Mouse (Mus musculus) CH12.LX (cell line): ENCODE measurements at regions not wholly inside any gene's neighbourhood (a gene's known extent, or its start where the extent isn't known, plus 50 kb on each side); places are given as distances from the start of the nearest gene placed in this dataset.

Experiments used
- DNase-seq: peaks from one replicate; pipeline ENCODE4 v3.0.0-alpha.2; 2013; ENCODE audit errors: extremely low read depth
- H3K27ac ChIP-seq: 2 replicates; pipeline ENCODE4 v1.5.1; 2012; ENCODE audit warnings: low read depth, mild to moderate bottlenecking, control low read depth, moderate library complexity; ENCODE audit not compliant: insufficient read depth
- H3K27me3 ChIP-seq: replicated peaks from 2 replicates; pipeline ENCODE3; 2012; ENCODE audit warnings: inconsistent platforms
- H3K36me3 ChIP-seq, 2 experiments: replicated peaks in 1 of 2; 2 replicates each; pipeline versions ENCODE3 to v1.6.1; 2012; ENCODE audit warnings: inconsistent platforms in 1 of 2, low read length in 1 of 2, mild to moderate bottlenecking in 1 of 2, mixed read lengths in 1 of 2, moderate library complexity in 1 of 2; ENCODE audit not compliant: control insufficient read depth in 1 of 2, insufficient read depth in 1 of 2
- H3K4me1 ChIP-seq, 2 experiments: 2 replicates each; pipeline ENCODE4 v1.6.1; 2012; ENCODE audit warnings: inconsistent platforms in 1 of 2, moderate library complexity in 1 of 2; ENCODE audit not compliant: insufficient read depth in 2 of 2, control insufficient read depth in 1 of 2
- H3K4me2 ChIP-seq: 2 replicates; pipeline ENCODE4 v1.6.1; 2012; ENCODE audit warnings: low read depth, mild to moderate bottlenecking, control low read depth; ENCODE audit not compliant: poor library complexity, insufficient read depth, severe bottlenecking
- H3K4me3 ChIP-seq, 3 experiments: fragments of 150-350 bp in 1 of 3; sonication (generic) in 1 of 3; replicated peaks in 1 of 3; 2 replicates each; pipeline versions ENCODE3 to v1.5.1; 2011 to 2012; ENCODE audit warnings: low read depth in 2 of 3, low read length in 2 of 3, mild to moderate bottlenecking in 2 of 3, moderate library complexity in 2 of 3, control low read depth in 1 of 3, improper control_type of control experiment in 1 of 3, inconsistent platforms in 1 of 3, mixed read lengths in 1 of 3; ENCODE audit not compliant: poor library complexity in 1 of 3
- H3K79me2 ChIP-seq: replicated peaks from 2 replicates; pipeline ENCODE4 v1.6.1; 2012; ENCODE audit warnings: mild to moderate bottlenecking, moderate library complexity; ENCODE audit not compliant: control insufficient read depth, poor library complexity, insufficient read depth, severe bottlenecking; ENCODE audit errors: extremely low read depth
- H3K9ac ChIP-seq: 2 replicates; pipeline ENCODE4 v1.6.1; 2012; ENCODE audit warnings: low read depth, mild to moderate bottlenecking, control low read depth, moderate library complexity; ENCODE audit not compliant: insufficient read depth
- H3K9me3 ChIP-seq: replicated peaks from 2 replicates; pipeline ENCODE3; 2012; ENCODE audit warnings: low read length, inconsistent platforms, mixed read lengths
- BHLHE40 ChIP-seq: IDR thresholded peaks from 2 replicates; pipeline ENCODE4 v1.6.1; 2011; ENCODE audit warnings: mild to moderate bottlenecking, low read depth, low read length, improper control_type of control experiment
- CHD1 ChIP-seq: IDR thresholded peaks from 2 replicates; pipeline ENCODE4 v1.6.1; 2012; ENCODE audit warnings: low read depth, low read length, improper control_type of control experiment, inconsistent platforms
- CHD2 ChIP-seq: IDR thresholded peaks from 2 replicates; pipeline ENCODE4 v1.6.1; 2011; ENCODE audit warnings: low read length, improper control_type of control experiment
- EP300 ChIP-seq: IDR thresholded peaks from 2 replicates; pipeline ENCODE4 v1.6.1; 2011; ENCODE audit warnings: low read length, improper control_type of control experiment
- HCFC1 ChIP-seq: IDR thresholded peaks from 2 replicates; pipeline ENCODE4 v1.6.1; 2012; ENCODE audit warnings: low read depth, mild to moderate bottlenecking, inconsistent platforms, low read length, improper control_type of control experiment
- IRF4 ChIP-seq: IDR thresholded peaks from 2 replicates; pipeline ENCODE4 v1.6.1; 2014; ENCODE audit warnings: low read depth, mild to moderate bottlenecking, inconsistent platforms, low read length, improper control_type of control experiment
- JUN ChIP-seq: IDR thresholded peaks from 2 replicates; pipeline ENCODE4 v1.6.1; 2011; ENCODE audit warnings: low read depth, mild to moderate bottlenecking, low read length, improper control_type of control experiment, moderate library complexity; ENCODE audit not compliant: insufficient read depth
- JUND ChIP-seq: conservative IDR thresholded peaks from 2 replicates; pipeline ENCODE4 v1.6.1; 2011; ENCODE audit warnings: low read depth, low read length, improper control_type of control experiment
- MAFK ChIP-seq: IDR thresholded peaks from 2 replicates; pipeline ENCODE4 v1.6.1; 2011; ENCODE audit warnings: low read length, improper control_type of control experiment; ENCODE audit not compliant: insufficient replicate concordance
- MAX ChIP-seq: IDR thresholded peaks from 2 replicates; pipeline ENCODE4 v1.6.1; 2011; ENCODE audit warnings: low read length, improper control_type of control experiment
- MEF2A ChIP-seq: IDR thresholded peaks from 2 replicates; pipeline ENCODE4 v1.6.1; 2014; ENCODE audit warnings: low read depth, mild to moderate bottlenecking, inconsistent platforms, low read length, improper control_type of control experiment, borderline replicate concordance
- NELFE ChIP-seq: IDR thresholded peaks from 2 replicates; pipeline ENCODE4 v1.6.1; 2011; ENCODE audit warnings: low read depth, low read length, improper control_type of control experiment
- POLR2A ChIP-seq: IDR thresholded peaks from 2 replicates; pipeline ENCODE4 v1.6.1; 2011; ENCODE audit warnings: low read depth, mild to moderate bottlenecking, improper control_type of control experiment, low read length
- RCOR1 ChIP-seq: conservative IDR thresholded peaks from 2 replicates; pipeline ENCODE4 v1.6.1; 2012; ENCODE audit warnings: low read depth, mild to moderate bottlenecking, inconsistent platforms, low read length, improper control_type of control experiment
- SIN3A ChIP-seq: IDR thresholded peaks from 2 replicates; pipeline ENCODE4 v1.6.1; 2012; ENCODE audit warnings: low read length, improper control_type of control experiment, inconsistent platforms
- TBP ChIP-seq: conservative IDR thresholded peaks from 2 replicates; pipeline ENCODE4 v1.6.1; 2011; ENCODE audit warnings: low read depth, low read length, improper control_type of control experiment
- TCF12 ChIP-seq: IDR thresholded peaks from 2 replicates; pipeline ENCODE4 v1.6.1; 2014; ENCODE audit warnings: low read depth, mild to moderate bottlenecking, inconsistent platforms, low read length, improper control_type of control experiment
- UBTF ChIP-seq: IDR thresholded peaks from 2 replicates; pipeline ENCODE4 v1.6.1; 2012; ENCODE audit warnings: low read depth, mild to moderate bottlenecking, inconsistent platforms, low read length, improper control_type of control experiment, moderate library complexity
- dilution Hi-C: fragments of 300-500 bp; cut with MboI; formaldehyde crosslinking; loops from 2 replicates; pipeline ENCODE4 v1.14.3; 2020; ENCODE audit warnings: low sequenced_read_pairs; ENCODE audit not compliant: extremely low pct_unique_long_range_greater_than_20kb, extremely low pct_ligation_motif_present
- in situ Hi-C: fragments of 300-500 bp; cut with MboI; formaldehyde crosslinking; loops from 3 replicates; pipeline ENCODE4 v1.14.3; 2019; ENCODE audit warnings: low sequenced_read_pairs, low pct_ligation_motif_present, low pct_unique_long_range_greater_than_20kb, mixed read lengths

GRCm38 (mm10) chr13:54880204-54880603, 69.0 kb upstream of the Unc5a start:
- dilution Hi-C loops (no loop called here), in situ Hi-C loops (loop anchor here (10.0 kb wide), 1 partner anchor 155 kb away; no protein-coding TSS in a partner anchor)
- peaks cover 4% of the 10 kb centered on the region for H3K9me3 ChIP-seq
- no peak overlapping the region for H3K9ac ChIP-seq
- no peak overlapping the region for H3K4me3 ChIP-seq
- no peak overlapping the region for H3K27ac ChIP-seq
- peaks cover 20 to 48% of the 10 kb centered on the region in 2 experiments for H3K4me1 ChIP-seq
- no peak overlapping the region for H3K4me2 ChIP-seq
- H3K27me3 ChIP-seq, result peaks cover 34% of the 10 kb centered on the region
- no peak for DNase-seq
- H3K79me2 ChIP-seq, result no peaks in the 10 kb centered on the region
- no peaks in the 10 kb centered on the region for H3K36me3 ChIP-seq
- TF ChIP-seq JUN (no peak), RCOR1 (no peak), JUND (no peak)

- Histone ChIP-seq H3K79me2 (no peaks in the 10 kb centered on the region), H3K4me3 (no peak overlapping the region), H3K9me3 (peaks cover 4% of the 10 kb centered on the region), H3K36me3 (no peaks in the 10 kb centered on the region), H3K27ac (no peak overlapping the region), H3K9ac (no peak overlapping the region), H3K4me2 (no peak overlapping the region), H3K27me3 (peaks cover 44% of the 10 kb centered on the region), H3K4me1 (peaks cover 13 to 52% of the 10 kb centered on the region in 2 experiments)
- dilution Hi-C loops (no loop called here), in situ Hi-C loops (loop anchor here (10.0 kb wide), 1 partner anchor 158 kb away; no protein-coding TSS in a partner anchor)
- DNase-seq, result no peak
- TF ChIP-seq CHD1, result no peak
- no peak for TF ChIP-seq TBP
- TF ChIP-seq POLR2A, result no peak
- TF ChIP-seq JUND, result no peak
- no peak for TF ChIP-seq EP300
- TF ChIP-seq MAFK, result no peak
- TF ChIP-seq UBTF, result no peak
- TF ChIP-seq, all 38 proteins: peak for 0
These were observed 66.4 kb upstream of the Unc5a start for GRCm38 (mm10) chr13:54882781-54883180.

- DNase-seq, result peak; percentile 74
- in situ Hi-C loops, result loop anchor here (10.0 kb wide), 1 partner anchor 159 kb away; no protein-coding TSS in a partner anchor
- dilution Hi-C loops, result no loop called here
- peaks cover 11 to 46% of the 10 kb centered on the region in 2 experiments for H3K4me1 ChIP-seq
- peak; percentile 55; the same call in 1 of the 2 replicates for TF ChIP-seq IRF4
- 0 out of 2 replicates have a peak, but pooled peaks have one; percentile 42 for TF ChIP-seq TBP
- TF ChIP-seq RCOR1, result no peak
- 0 out of 2 replicates have a peak, but pooled peaks have one; percentile 9 for TF ChIP-seq CHD2
- 0 out of 2 replicates have a peak, but pooled peaks have one; percentile 30 for TF ChIP-seq SIN3A
- TF ChIP-seq HCFC1, result peak; percentile 54
- peak; percentile 8; the same call in 1 of the 2 replicates for TF ChIP-seq MEF2A
- peak; percentile 38; the same call in 1 of the 2 replicates for TF ChIP-seq BHLHE40
- TF ChIP-seq TCF12, result peak; percentile 59
- peak; percentile 43; the same call in 1 of the 2 replicates for TF ChIP-seq EP300
- no peak for TF ChIP-seq JUN
- peak; percentile 26; the same call in 1 of the 2 replicates for TF ChIP-seq NELFE
- no peak for TF ChIP-seq MAX
- TF ChIP-seq POLR2A, result peak; percentile 64
- TF ChIP-seq, all 38 proteins: peak for 11
- Histone ChIP-seq H3K79me2 (no peaks in the 10 kb centered on the region), H3K9me3 (peaks cover 4% of the 10 kb centered on the region), H3K4me3 (no peak overlapping the region), H3K9ac (peak overlapping the region; percentile 42), H3K4me2 (peak overlapping the region; percentile 43), H3K36me3 (no peaks in the 10 kb centered on the region), H3K27me3 (peaks cover 51% of the 10 kb centered on the region), H3K27ac (no peak overlapping the region)
These were observed 65.2 kb upstream of the Unc5a start for GRCm38 (mm10) chr13:54883748-54884708.
